In the genomic region with DNA sequence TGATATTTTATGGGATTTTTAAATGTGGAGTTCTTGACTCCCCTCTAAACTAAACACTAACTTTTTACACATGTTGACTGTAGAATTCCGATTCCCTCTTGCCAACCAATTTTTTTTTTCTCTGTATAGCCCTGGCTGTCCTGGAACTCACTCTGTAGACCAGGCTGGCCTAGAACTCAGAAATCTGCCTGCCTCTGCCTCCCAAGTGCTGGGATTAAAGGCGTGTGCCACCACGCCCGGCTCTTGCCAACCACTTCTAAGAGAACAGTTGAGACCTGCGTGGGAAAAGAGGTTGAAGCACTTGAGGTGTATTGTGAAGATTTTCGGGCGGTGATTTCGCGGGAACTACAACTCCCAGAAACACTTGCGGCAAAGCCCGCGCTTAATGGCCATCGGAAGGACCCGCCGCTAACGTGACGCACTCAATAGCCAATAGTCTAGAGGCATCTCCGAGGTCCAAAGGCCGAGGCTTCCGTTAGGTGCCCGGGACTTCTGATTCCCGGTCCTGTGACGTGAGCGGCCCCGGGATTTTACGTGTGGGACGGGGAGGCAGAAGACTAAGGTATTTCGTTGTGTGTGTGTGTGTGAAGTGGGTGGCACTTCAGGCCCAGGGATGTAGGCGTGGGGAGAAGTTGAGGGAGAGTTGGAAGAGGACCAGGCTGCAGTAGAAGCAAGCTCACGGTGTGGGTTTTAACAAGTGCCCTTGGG, we compare ENCODE assay signal across 8 mouse cellular contexts. TPM values are rescaled to one million over a fixed set of nuclear protein-coding genes. Genes with fewer than 3 reads are reported as not detected.
DNase-seq lines count a peak whose midpoint lies in the region; ATAC-seq and TF ChIP-seq lines count a peak whose summit lies in the region.

Wdcp (plus strand) TSS at position 414 of the 708 bp plus-strand sequence.

- no peak for TF ChIP-seq CTCF in kidney, postnatal 0 days (IDR thresholded peaks at IDR 0.05; ENCODE audit: low read depth)

- WGBS in heart, embryonic 12.5 days = 0% methylated on average over 30 of the region's 30 CpGs
- under 1% methylated on average over 30 of the region's 30 CpGs for WGBS in kidney, postnatal 0 days
- WGBS in liver, embryonic 11.5 days = under 1% methylated on average over 30 of the region's 30 CpGs
- under 1% methylated on average over 30 of the region's 30 CpGs for WGBS in stomach, embryonic 14.5 days

- peaks cover 21% of the 10 kb centered on the region for H3K4me1 ChIP-seq in heart, embryonic 12.5 days (replicated peaks)
- 0 out of 2 replicates have a peak, but pooled peaks cover 13% of the 10 kb centered on the region for H3K4me1 ChIP-seq in kidney, postnatal 0 days (replicated peaks; ENCODE audit: insufficient read depth, low read length)
- H3K4me1 ChIP-seq in liver, embryonic 11.5 days (replicated peaks; ENCODE audit: control insufficient read depth, insufficient read depth, low read length) = peaks cover 19% of the 10 kb centered on the region
- H3K4me1 ChIP-seq in stomach, embryonic 14.5 days (ENCODE audit: control insufficient read depth, insufficient read depth, low read length) = peaks cover 6% of the 10 kb centered on the region; the same call in 1 of the 2 replicates

- DNase-seq in CD4-positive helper T cell, adult 2 months (ENCODE audit: low read depth, low spot score) = peak; percentile 90
- DNase-seq in brain, embryonic 18.5 days (ENCODE audit: low read depth, low spot score) = peak; percentile 78
- DNase-seq in kidney, postnatal 0 days (ENCODE audit: low spot score) = peak; percentile 97
- peak; percentile 86 for DNase-seq in liver, embryonic 11.5 days (ENCODE audit: low spot score)
- peak; percentile 89 for DNase-seq in naive thymus-derived CD4-positive, alpha-beta T cell, adult 2 months (ENCODE audit: low read depth)

- ATAC-seq in erythroid progenitor cell, adult 5-6 weeks (replicated peaks; ENCODE audit: low FRiP score, poor library complexity, severe bottlenecking) = peak; percentile 98
- ATAC-seq in heart, embryonic 12.5 days (ENCODE audit: insufficient number of reproducible peaks, low FRiP score) = peak; percentile 91
- peak; percentile 93 for ATAC-seq in kidney, postnatal 0 days (replicated peaks; ENCODE audit: low FRiP score, low read depth)
- ATAC-seq in liver, embryonic 11.5 days (replicated peaks; ENCODE audit: low FRiP score) = peak; percentile 88
- peak; percentile 92 for ATAC-seq in stomach, embryonic 14.5 days (ENCODE audit: insufficient number of reproducible peaks, insufficient read depth, low FRiP score, low read depth)

- peak within 1 kb of the TSS; percentile 78 for H3K4me3 ChIP-seq in heart, embryonic 12.5 days
- H3K4me3 ChIP-seq in kidney, postnatal 0 days (replicated peaks; ENCODE audit: low read depth, low read length) = peak within 1 kb of the TSS; percentile 62
- peak within 1 kb of the TSS; percentile 67 for H3K4me3 ChIP-seq in liver, embryonic 11.5 days (ENCODE audit: low read depth, low read length)
- H3K4me3 ChIP-seq in stomach, embryonic 14.5 days (ENCODE audit: low read depth, low read length) = peak within 1 kb of the TSS; percentile 72

- H3K36me3 ChIP-seq in heart, embryonic 12.5 days = no peaks in the 10 kb centered on the region
- no peaks in the 10 kb centered on the region for H3K36me3 ChIP-seq in kidney, postnatal 0 days (ENCODE audit: insufficient read depth, low read length)
- H3K36me3 ChIP-seq in liver, embryonic 11.5 days (ENCODE audit: control insufficient read depth, insufficient read depth, low read length) = no peaks in the 10 kb centered on the region; the same call in 1 of the 2 replicates
- H3K36me3 ChIP-seq in stomach, embryonic 14.5 days (ENCODE audit: control insufficient read depth, insufficient read depth, low read length) = no peaks in the 10 kb centered on the region

- H3K27ac ChIP-seq in heart, embryonic 12.5 days (ENCODE audit: poor library complexity, severe bottlenecking) = peak within 1 kb of the TSS; percentile 74
- no peak within 1 kb of the TSS; the same call in 1 of the 2 replicates for H3K27ac ChIP-seq in kidney, postnatal 0 days
- H3K27ac ChIP-seq in liver, embryonic 11.5 days (ENCODE audit: low read depth, low read length) = 0 out of 2 replicates have a peak within 1 kb of the TSS, but pooled peaks have one; percentile 46
- no peak within 1 kb of the TSS for H3K27ac ChIP-seq in stomach, embryonic 14.5 days (ENCODE audit: low read length)

- H3K9me3 ChIP-seq in heart, embryonic 12.5 days (replicated peaks) = no peaks in the 10 kb centered on the region
- H3K9me3 ChIP-seq in kidney, postnatal 0 days (replicated peaks; ENCODE audit: low read length) = no peaks in the 10 kb centered on the region
- no peaks in the 10 kb centered on the region for H3K9me3 ChIP-seq in liver, embryonic 11.5 days (ENCODE audit: control insufficient read depth, low read length)
- no peaks in the 10 kb centered on the region for H3K9me3 ChIP-seq in stomach, embryonic 14.5 days (ENCODE audit: control insufficient read depth, low read depth, low read length)

- peak within 1 kb of the TSS; percentile 80 for H3K4me2 ChIP-seq in heart, embryonic 12.5 days
- peak within 1 kb of the TSS; percentile 55 for H3K4me2 ChIP-seq in kidney, postnatal 0 days (ENCODE audit: low read length)
- peak within 1 kb of the TSS; percentile 99 for H3K4me2 ChIP-seq in liver, embryonic 11.5 days
- peak within 1 kb of the TSS; percentile 54 for H3K4me2 ChIP-seq in stomach, embryonic 14.5 days (replicated peaks; ENCODE audit: low read depth, low read length)

- H3K9ac ChIP-seq in heart, embryonic 12.5 days = peak within 1 kb of the TSS; percentile 73
- peak within 1 kb of the TSS; percentile 47 for H3K9ac ChIP-seq in kidney, postnatal 0 days (ENCODE audit: low read depth, low read length)
- peak within 1 kb of the TSS; percentile 57 for H3K9ac ChIP-seq in liver, embryonic 11.5 days (ENCODE audit: low read depth, low read length)
- peak within 1 kb of the TSS; percentile 40 for H3K9ac ChIP-seq in stomach, embryonic 14.5 days (replicated peaks; ENCODE audit: low read depth, low read length)

- no peaks in the 10 kb centered on the region for H3K27me3 ChIP-seq in heart, embryonic 12.5 days (replicated peaks)
- no peaks in the 10 kb centered on the region for H3K27me3 ChIP-seq in kidney, postnatal 0 days (ENCODE audit: insufficient read depth, low read length)
- H3K27me3 ChIP-seq in liver, embryonic 11.5 days (replicated peaks; ENCODE audit: control insufficient read depth, insufficient read depth, low read length) = no peaks in the 10 kb centered on the region
- no peaks in the 10 kb centered on the region for H3K27me3 ChIP-seq in stomach, embryonic 14.5 days (ENCODE audit: control insufficient read depth, insufficient read depth, low read length)

RNA-seq across cellular contexts. Expression of gene Wdcp, which starts in this region (rescaled TPM):
- 2.1 and 16.9 TPM in 2 replicates for total RNA-seq in erythroid progenitor cell, adult 5-6 weeks (2015; ENCODE audit: low replicate concordance)
- 0.15 and 0.39 TPM in 2 replicates for total RNA-seq in erythroid progenitor cell, adult 5-6 weeks (2017; ENCODE audit: low replicate concordance)
- polyA plus RNA-seq in heart, embryonic 12.5 days (2016; fragmentation: Nextera tagmentation; extraction: Ambion mirVana) = 14.4 and 14.7 TPM in 2 replicates
- polyA plus RNA-seq in kidney, postnatal 0 days (2015; fragmentation: Nextera tagmentation; extraction: Ambion mirVana) = 15.1 and 15.6 TPM in 2 replicates
- 28.7 and 31.0 TPM in 2 replicates for polyA plus RNA-seq in liver, embryonic 11.5 days (2014; fragmentation: Nextera tagmentation; extraction: Ambion mirVana)
- polyA plus RNA-seq in stomach, embryonic 14.5 days (2014; fragmentation: Nextera tagmentation; extraction: Ambion mirVana) = 15.2 and 17.8 TPM in 2 replicates

Comparison
In these comparisons a context has a peak if more than half of its experiments do, and no peak if none do; other contexts are left out.
1. H3K27ac ChIP-seq: peak in heart, embryonic 12.5 days (single experiment) and liver, embryonic 11.5 days (single experiment); none in kidney, postnatal 0 days (single experiment) and stomach, embryonic 14.5 days (single experiment).
2. Peak in every context shown above with its lines, with median percentiles within 50 percentile points of each other: DNase-seq, ATAC-seq, H3K4me2 ChIP-seq, H3K4me3 ChIP-seq and H3K9ac ChIP-seq.